Mouse (Mus musculus) kidney, embryonic 16.5 days (tissue): ENCODE results near the gene Rpl39l. TPM values are rescaled to one million over a fixed set of nuclear protein-coding genes. Genes with fewer than 3 reads are reported as not detected.
"Not testable (repeated sequence)": the region's sequence is repeated elsewhere in the genome, so short reads cannot be mapped to it uniquely, and the experiment has no call there.

Experiments
- ATAC-seq: fragments of 200-750 bp; cut with Nextera tagmentation; 2 replicates; pipeline ENCODE4 v1.8.0; 2017; ENCODE audit warnings: moderate TSS enrichment; ENCODE audit not compliant: low FRiP score, low TSS enrichment
- H3K27ac ChIP-seq: fragments of 300-500 bp; sonication (generic); 2 replicates; pipeline ENCODE4 v1.5.1; 2014; ENCODE audit warnings: low read length
- H3K27me3 ChIP-seq: fragments of 300-500 bp; sonication (generic); 2 replicates; pipeline ENCODE4 v1.6.1; 2014; ENCODE audit warnings: low read length, control low read depth, mixed read lengths; ENCODE audit not compliant: insufficient read depth
- H3K36me3 ChIP-seq: fragments of 300-500 bp; sonication (generic); 2 replicates; pipeline ENCODE4 v1.6.1; 2014; ENCODE audit warnings: low read length, control low read depth, mixed read lengths; ENCODE audit not compliant: insufficient read depth
- H3K4me1 ChIP-seq: fragments of 300-500 bp; sonication (generic); 2 replicates; pipeline ENCODE4 v1.6.1; 2014; ENCODE audit warnings: low read length, control low read depth, mixed read lengths; ENCODE audit not compliant: insufficient read depth
- H3K4me2 ChIP-seq: fragments of 300-500 bp; sonication (generic); replicated peaks from 2 replicates; pipeline ENCODE4 v1.6.1; 2014; ENCODE audit warnings: low read depth, low read length
- H3K4me3 ChIP-seq: fragments of 300-500 bp; sonication (generic); 2 replicates; pipeline ENCODE4 v1.5.1; 2014; ENCODE audit warnings: mild to moderate bottlenecking, low read length
- H3K9ac ChIP-seq: fragments of 300-500 bp; sonication (generic); replicated peaks from 2 replicates; pipeline ENCODE4 v1.6.1; 2014; ENCODE audit warnings: low read length
- H3K9me3 ChIP-seq: fragments of 300-500 bp; sonication (generic); 2 replicates; pipeline ENCODE4 v1.6.1; 2016; ENCODE audit warnings: low read length, control low read depth
- WGBS: fragments of 180-500 bp; shearing (Covaris S2); extraction: QIAGEN DNeasy Blood & Tissue Kit; methylation state at CpG from one replicate; pipeline ENCODE4 v1.1.7; 2014; 5-methylcytosine and 5-hydroxymethylcytosine counted together
- polyA plus RNA-seq: library from polyadenylated mRNA; unstranded; fragments of >200 nt; fragmentation: Nextera tagmentation; extraction: Ambion mirVana; gene quantifications from 2 replicates; pipeline ENCODE4 v1.2.1, GENCODE M21; 2015

Rpl39l gene
- polyA plus RNA-seq, 1 experiment from 2014 or later: not detected

DNA sequence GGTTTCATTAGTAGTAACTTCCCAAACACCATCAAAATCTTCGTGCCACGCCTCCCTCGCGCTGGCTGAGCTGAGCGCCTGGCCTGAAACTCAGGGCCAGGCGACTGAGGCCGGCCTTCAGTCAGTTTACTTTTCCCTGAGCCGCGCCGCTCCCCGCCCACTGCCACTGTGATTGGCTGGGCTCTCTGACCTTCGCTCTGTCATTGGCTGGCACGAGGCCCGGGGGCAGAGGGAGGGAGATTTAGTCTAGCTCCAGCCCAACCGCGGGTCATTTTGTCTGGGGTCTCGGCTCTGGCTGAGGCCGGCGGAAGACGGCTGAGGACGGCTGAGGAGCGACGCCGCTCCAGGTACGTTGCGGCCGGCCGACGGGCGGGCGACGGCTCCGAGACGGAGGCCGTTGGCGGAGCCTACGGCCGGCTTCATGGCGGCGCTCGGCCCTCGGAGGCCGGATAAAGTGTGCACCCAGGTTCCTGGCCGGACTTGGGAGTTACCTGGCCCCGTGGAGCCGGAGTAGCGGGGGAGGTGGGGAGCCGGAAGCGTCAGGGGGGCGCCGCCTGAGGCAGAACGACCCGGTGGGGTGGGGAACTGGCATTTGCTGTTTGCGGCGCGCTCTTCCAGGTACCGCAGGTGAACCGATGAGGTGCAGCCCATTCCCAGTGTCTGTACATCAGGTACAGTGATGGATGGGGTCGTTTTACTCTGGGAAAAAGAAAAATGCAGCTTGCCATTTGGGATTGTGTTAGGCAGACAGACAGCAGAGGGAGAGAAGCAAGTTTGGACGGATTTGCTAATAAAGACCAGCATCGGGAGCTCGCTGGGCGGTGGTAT lies 22.9 kb downstream of the Rpl39l start, which contains the start of gene Atf7ip2:
Gene Atf7ip2 (plus strand): TSS at position 34 of the 828 bp plus-strand sequence.
- Histone ChIP-seq H3K4me2 (peak within 1 kb of the TSS; percentile 96), H3K9ac (peak within 1 kb of the TSS; percentile 71), H3K4me3 (peak within 1 kb of the TSS; percentile 61), H3K36me3 (no peaks in the 10 kb centered on the region), H3K4me1 (peaks cover 11% of the 10 kb centered on the region), H3K27ac (no peak within 1 kb of the TSS), H3K9me3 (peaks cover 6% of the 10 kb centered on the region), H3K27me3 (no peaks in the 10 kb centered on the region)
- peak; percentile 100 for ATAC-seq
- WGBS: under 1% methylated on average over 61 of the region's 63 CpGs

DNA sequence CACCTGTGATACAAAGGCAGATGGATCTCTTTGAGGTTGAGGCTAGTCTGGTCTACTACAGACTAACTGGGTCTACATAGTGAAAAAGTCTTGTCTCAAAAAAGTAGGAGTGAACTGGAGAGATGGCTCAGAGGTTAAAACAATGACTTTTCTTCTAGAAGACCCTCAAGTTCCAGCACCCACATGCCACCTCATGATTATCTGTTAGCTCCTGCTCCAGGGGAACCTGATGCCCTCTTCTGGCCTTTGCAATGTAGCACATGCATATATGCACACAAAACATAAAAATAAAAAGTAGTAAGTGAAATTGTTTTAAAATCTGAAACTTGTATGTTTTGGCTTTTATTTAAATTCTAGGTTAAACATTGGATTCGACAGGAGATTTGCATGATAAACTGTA lies 38.8 kb downstream of the Rpl39l start:
- no peak overlapping the region for H3K4me2 ChIP-seq
- WGBS: 97% methylated on average over 1 of the region's 1 CpGs
- H3K4me3 ChIP-seq: no peak overlapping the region
- H3K27me3 ChIP-seq: no peaks in the 10 kb centered on the region
- no peak overlapping the region for H3K27ac ChIP-seq
- H3K36me3 ChIP-seq: no peaks in the 10 kb centered on the region
- H3K4me1 ChIP-seq: no peaks in the 10 kb centered on the region
- ATAC-seq: no peak
- H3K9me3 ChIP-seq: 0 out of 2 replicates have a peak, but pooled peaks cover 2% of the 10 kb centered on the region
- H3K9ac ChIP-seq: no peak overlapping the region

DNA sequence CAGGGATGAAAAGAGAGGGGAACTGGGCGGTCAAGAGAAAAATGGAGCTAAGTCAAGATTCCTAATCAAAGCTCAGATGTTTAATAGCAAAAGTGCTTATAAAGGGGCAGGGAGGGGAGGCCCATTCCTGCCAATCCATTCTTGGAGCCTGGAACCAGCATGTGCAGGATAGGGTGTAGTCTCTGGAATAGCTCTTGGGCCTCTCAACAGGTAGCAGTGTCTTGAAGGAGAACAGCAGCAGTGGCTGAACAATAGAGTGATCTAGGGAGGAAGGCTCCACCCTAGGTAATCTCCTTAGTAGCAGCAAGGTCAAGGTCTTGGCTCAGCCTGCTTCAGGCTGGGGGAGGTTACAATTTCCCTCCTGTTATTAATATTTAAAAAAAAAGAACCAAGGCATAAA lies 46.3 kb downstream of the Rpl39l start:
- H3K27ac ChIP-seq, ATAC-seq, H3K4me1 ChIP-seq, H3K36me3 ChIP-seq, H3K9ac ChIP-seq, H3K4me2 ChIP-seq, H3K4me3 ChIP-seq, H3K27me3 ChIP-seq: not testable (repeated sequence)
- WGBS: 96% methylated on average over 1 of the region's 1 CpGs
- peaks cover 11% of the 10 kb centered on the region; the same call in 1 of the 2 replicates for H3K9me3 ChIP-seq

DNA sequence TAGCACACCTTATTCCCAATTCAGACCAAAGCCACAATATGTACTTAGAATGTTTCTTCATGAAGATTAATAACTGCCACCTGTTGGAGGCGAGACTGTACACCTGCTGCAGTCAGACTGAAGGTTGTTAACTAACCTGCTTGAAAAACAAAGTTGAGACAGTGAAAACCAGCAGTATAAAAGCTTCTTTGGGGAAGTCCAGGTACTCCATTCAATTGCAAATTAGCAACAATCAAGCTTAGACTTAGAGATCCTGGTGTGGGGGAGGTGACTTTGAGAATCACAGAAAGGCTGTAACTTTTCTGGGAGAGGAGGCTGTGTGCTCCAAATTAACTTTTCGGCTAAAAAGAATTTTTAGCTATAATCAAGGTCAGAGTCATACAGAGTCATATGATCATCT lies 47.0 kb downstream of the Rpl39l start:
- H3K4me3 ChIP-seq, ATAC-seq, H3K27ac ChIP-seq, H3K36me3 ChIP-seq, H3K9ac ChIP-seq, H3K4me2 ChIP-seq, H3K4me1 ChIP-seq, H3K27me3 ChIP-seq: not testable (repeated sequence)
- WGBS: 85% methylated on average over 2 of the region's 2 CpGs
- H3K9me3 ChIP-seq: peaks cover 11% of the 10 kb centered on the region; the same call in 1 of the 2 replicates

Other genes with a start within 250 kb of the Rpl39l start
- 0.05 and 0.06 TPM in 2 replicates for gene Grin2a, start 174.7 kb upstream of the Rpl39l start, polyA plus RNA-seq
- gene Atf7ip2, start 22.5 kb downstream of the Rpl39l start, polyA plus RNA-seq: 1.3 and 1.4 TPM in 2 replicates
- gene Emp2, start 143.7 kb downstream of the Rpl39l start, polyA plus RNA-seq: 24.6 and 28.7 TPM in 2 replicates
- 0.70 and 0.87 TPM in 2 replicates for gene Tekt5, start 225.3 kb downstream of the Rpl39l start, polyA plus RNA-seq
- gene Nubp1, start 241.7 kb downstream of the Rpl39l start, polyA plus RNA-seq: 69.9 and 71.8 TPM in 2 replicates